Mouse (Mus musculus): ENCODE measurements around the gene Mageb1.
"Not testable (repeated sequence)": the region's sequence is repeated elsewhere in the genome, so short reads cannot be mapped to it uniquely, and the experiment has no call there.

The Mageb1 gene

GRCm38 (mm10) chrX:92016233-92016632 is at the start of gene Mageb1:
Gene Mageb1 (minus strand): TSS chrX:92016333.
- not testable (repeated sequence) for DNase-seq
